Mouse (Mus musculus): ENCODE data around the gene Mrpl21. TPM values are rescaled to one million over a fixed set of nuclear protein-coding genes. Genes with fewer than 3 reads are reported as not detected.

Gene Mrpl21
- polyA plus RNA-seq, 1 experiment = 81.2 TPM

DNA sequence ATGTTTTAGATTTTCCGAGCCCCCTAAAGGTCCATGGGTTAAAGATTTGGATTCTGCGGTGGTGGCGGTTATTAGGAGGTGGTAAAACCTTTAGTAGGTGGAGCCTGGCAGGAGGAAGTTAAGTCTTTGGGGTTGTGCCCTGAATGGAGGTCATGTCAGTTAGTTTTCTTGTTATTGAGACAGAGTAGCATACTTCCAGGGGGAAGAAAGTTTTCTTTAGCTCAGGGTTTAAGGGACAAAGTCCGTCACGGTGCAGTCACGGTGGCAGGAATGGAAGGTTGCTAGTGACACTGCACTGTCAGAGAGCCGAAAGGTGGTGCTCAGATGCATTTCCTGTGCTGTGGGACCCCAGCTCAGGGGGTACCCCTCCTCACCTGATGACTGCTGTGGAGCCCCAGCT is 15.1 kb downstream of the Mrpl21 start:
- Histone ChIP-seq H3K27me3 (ENCODE audit: control insufficient read depth, insufficient read depth, insufficient read length) (peaks cover 5% of the 10 kb centered on the region), H3ac (ENCODE audit: control insufficient read depth, insufficient read length) (no peak overlapping the region), H3K36me3 (ENCODE audit: control insufficient read depth, insufficient read depth) (no peaks in the 10 kb centered on the region), H3K79me2 (ENCODE audit: control insufficient read depth, insufficient read depth) (no peaks in the 10 kb centered on the region), H3K4me3 (no peak overlapping the region), H3K4me2 (ENCODE audit: low read depth) (no peak overlapping the region)
- TF ChIP-seq MYOD1 (IDR thresholded peaks at IDR 0.05; ENCODE audit: control insufficient read depth in 1 of 3, insufficient read length in 2 of 3, low read depth in 2 of 3) (no peak), MYOG (IDR thresholded peaks at IDR 0.05; ENCODE audit: control insufficient read depth in 1 of 3, insufficient read depth in 1 of 3, insufficient read length in 2 of 3, low read depth in 2 of 3) (no peak), REST (IDR thresholded peaks at IDR 0.05; ENCODE audit: insufficient read depth, insufficient read length) (no peak), POLR2AphosphoS2 (IDR thresholded peaks at IDR 0.05; ENCODE audit: insufficient read length, low read depth) (no peak), E2F4 (IDR thresholded peaks at IDR 0.05; ENCODE audit: insufficient read depth) (no peak), SRF (IDR thresholded peaks at IDR 0.05; ENCODE audit: control insufficient read depth, insufficient read length, low read depth) (no peak), MAX (IDR thresholded peaks at IDR 0.05; ENCODE audit: low read depth) (no peak), TCF12 (IDR thresholded peaks at IDR 0.05; ENCODE audit: insufficient read depth, poor library complexity, severe bottlenecking) (no peak), CEBPB (IDR thresholded peaks at IDR 0.05; ENCODE audit: insufficient read depth, poor library complexity, severe bottlenecking) (no peak), POLR2A (IDR thresholded peaks at IDR 0.05; ENCODE audit: insufficient read length, low read depth) (no peak), USF1 (IDR thresholded peaks at IDR 0.05; ENCODE audit: low read depth) (no peak), TCF3 (IDR thresholded peaks at IDR 0.05; ENCODE audit: insufficient read length, low read depth) (no peak)

DNA sequence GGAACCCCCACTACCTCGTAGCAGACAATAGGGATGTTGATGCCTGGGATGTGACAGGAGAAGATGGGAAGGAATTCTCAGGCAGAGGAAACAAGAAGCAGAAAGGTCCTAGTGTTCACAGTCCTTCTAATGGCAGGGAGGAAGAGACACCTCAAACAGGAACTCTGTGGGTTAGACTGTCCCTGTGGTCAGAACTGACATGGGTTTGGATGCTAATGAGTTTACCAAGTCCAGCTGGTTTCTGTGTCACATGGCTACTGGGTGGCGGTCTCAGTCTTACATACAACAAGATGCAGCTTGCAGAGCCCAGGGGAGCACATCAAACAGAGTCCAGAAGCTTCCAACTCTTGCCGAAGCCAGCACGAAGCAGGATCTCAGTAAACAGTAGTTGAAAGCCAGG is 21.3 kb downstream of the Mrpl21 start:
- Histone ChIP-seq H3K36me3 (ENCODE audit: control insufficient read depth, insufficient read depth) (no peaks in the 10 kb centered on the region), H3K4me2 (ENCODE audit: low read depth) (no peak overlapping the region), H3K79me2 (ENCODE audit: control insufficient read depth, insufficient read depth) (no peaks in the 10 kb centered on the region), H3K4me3 (no peak overlapping the region), H3K27me3 (ENCODE audit: control insufficient read depth, insufficient read depth, insufficient read length) (peaks cover 44% of the 10 kb centered on the region), H3ac (ENCODE audit: control insufficient read depth, insufficient read length) (no peak overlapping the region)
- TF ChIP-seq POLR2A (IDR thresholded peaks at IDR 0.05; ENCODE audit: insufficient read length, low read depth) = no peak
- TF ChIP-seq SRF (IDR thresholded peaks at IDR 0.05; ENCODE audit: control insufficient read depth, insufficient read length, low read depth) = no peak
- TF ChIP-seq USF1 (IDR thresholded peaks at IDR 0.05; ENCODE audit: low read depth) = no peak
- TF ChIP-seq CEBPB (IDR thresholded peaks at IDR 0.05; ENCODE audit: insufficient read depth, poor library complexity, severe bottlenecking) = no peak
- TF ChIP-seq MAX (IDR thresholded peaks at IDR 0.05; ENCODE audit: low read depth) = no peak
- TF ChIP-seq TCF3 (IDR thresholded peaks at IDR 0.05; ENCODE audit: insufficient read length, low read depth) = no peak
- TF ChIP-seq E2F4 (IDR thresholded peaks at IDR 0.05; ENCODE audit: insufficient read depth) = no peak
- no peak for TF ChIP-seq POLR2AphosphoS2 (IDR thresholded peaks at IDR 0.05; ENCODE audit: insufficient read length, low read depth)
- no peak for TF ChIP-seq MYOG (IDR thresholded peaks at IDR 0.05; ENCODE audit: control insufficient read depth in 1 of 3, insufficient read depth in 1 of 3, insufficient read length in 2 of 3, low read depth in 2 of 3)
- TF ChIP-seq REST (IDR thresholded peaks at IDR 0.05; ENCODE audit: insufficient read depth, insufficient read length) = no peak
- TF ChIP-seq MYOD1 (IDR thresholded peaks at IDR 0.05; ENCODE audit: control insufficient read depth in 1 of 3, insufficient read length in 2 of 3, low read depth in 2 of 3) = no peak

DNA sequence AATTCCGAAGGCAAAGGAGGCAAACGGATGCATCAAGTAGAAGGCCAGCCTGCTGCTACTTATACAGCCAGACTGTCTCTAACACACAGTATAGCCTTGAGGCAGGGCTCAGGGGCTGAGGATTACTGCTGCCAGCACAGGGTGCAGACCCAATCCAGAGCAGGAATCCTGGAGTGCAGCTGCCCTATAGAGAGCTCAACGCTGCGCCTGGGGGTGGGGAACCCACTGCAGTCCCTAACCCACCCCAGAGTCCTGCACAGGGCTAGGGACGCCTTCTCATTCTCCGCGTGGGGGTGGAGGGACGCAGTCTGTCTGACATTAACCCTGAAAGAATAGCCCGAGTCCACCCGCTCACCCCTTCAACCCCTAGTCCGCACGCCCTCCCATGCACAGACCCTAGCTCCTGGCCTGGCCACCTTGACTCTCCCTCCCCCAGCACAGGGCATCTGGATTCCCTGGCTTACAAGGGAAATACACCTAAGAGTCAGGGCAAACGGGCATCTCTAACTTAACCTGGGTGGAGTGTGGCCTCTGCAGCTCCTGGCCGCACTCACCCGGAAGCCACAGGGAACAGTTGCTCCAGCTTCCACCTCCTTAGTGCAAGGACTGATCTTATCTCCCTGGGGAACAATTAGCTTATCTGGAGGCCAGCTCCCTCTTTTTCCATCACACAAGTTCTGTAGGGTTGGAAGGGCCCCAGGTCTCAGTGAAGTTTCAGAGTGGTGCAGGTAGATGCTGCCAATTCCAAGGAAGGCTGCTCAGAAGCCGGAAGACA is 24.7 kb downstream of the Mrpl21 start:
- no peak overlapping the region for H3K4me3 ChIP-seq
- H3K27me3 ChIP-seq (ENCODE audit: control insufficient read depth, insufficient read depth, insufficient read length) = peaks cover 39% of the 10 kb centered on the region
- H3K79me2 ChIP-seq (ENCODE audit: control insufficient read depth, insufficient read depth) = no peaks in the 10 kb centered on the region
- no peak for TF ChIP-seq POLR2A (IDR thresholded peaks at IDR 0.05; ENCODE audit: insufficient read length, low read depth)
- no peak for TF ChIP-seq TCF12 (IDR thresholded peaks at IDR 0.05; ENCODE audit: insufficient read depth, poor library complexity, severe bottlenecking)
- no peak for TF ChIP-seq MYOD1 (IDR thresholded peaks at IDR 0.05; ENCODE audit: control insufficient read depth in 1 of 3, insufficient read length in 2 of 3, low read depth in 2 of 3)
- no peak for TF ChIP-seq TCF3 (IDR thresholded peaks at IDR 0.05; ENCODE audit: insufficient read length, low read depth)
- no peak for TF ChIP-seq USF1 (IDR thresholded peaks at IDR 0.05; ENCODE audit: low read depth)
- no peak for TF ChIP-seq SRF (IDR thresholded peaks at IDR 0.05; ENCODE audit: control insufficient read depth, insufficient read length, low read depth)
- TF ChIP-seq MAX (IDR thresholded peaks at IDR 0.05; ENCODE audit: low read depth) = no peak
- no peak for TF ChIP-seq REST (IDR thresholded peaks at IDR 0.05; ENCODE audit: insufficient read depth, insufficient read length)
- no peak for TF ChIP-seq MYOG (IDR thresholded peaks at IDR 0.05; ENCODE audit: control insufficient read depth in 1 of 3, insufficient read depth in 1 of 3, insufficient read length in 2 of 3, low read depth in 2 of 3)
- TF ChIP-seq CEBPB (IDR thresholded peaks at IDR 0.05; ENCODE audit: insufficient read depth, poor library complexity, severe bottlenecking) = no peak
- no peak for TF ChIP-seq POLR2AphosphoS2 (IDR thresholded peaks at IDR 0.05; ENCODE audit: insufficient read length, low read depth)
- TF ChIP-seq E2F4 (IDR thresholded peaks at IDR 0.05; ENCODE audit: insufficient read depth) = no peak
- H3K36me3 ChIP-seq (ENCODE audit: control insufficient read depth, insufficient read depth) = no peaks in the 10 kb centered on the region
- no peak overlapping the region for H3ac ChIP-seq (ENCODE audit: control insufficient read depth, insufficient read length)
- H3K4me2 ChIP-seq (ENCODE audit: low read depth) = no peak overlapping the region

DNA sequence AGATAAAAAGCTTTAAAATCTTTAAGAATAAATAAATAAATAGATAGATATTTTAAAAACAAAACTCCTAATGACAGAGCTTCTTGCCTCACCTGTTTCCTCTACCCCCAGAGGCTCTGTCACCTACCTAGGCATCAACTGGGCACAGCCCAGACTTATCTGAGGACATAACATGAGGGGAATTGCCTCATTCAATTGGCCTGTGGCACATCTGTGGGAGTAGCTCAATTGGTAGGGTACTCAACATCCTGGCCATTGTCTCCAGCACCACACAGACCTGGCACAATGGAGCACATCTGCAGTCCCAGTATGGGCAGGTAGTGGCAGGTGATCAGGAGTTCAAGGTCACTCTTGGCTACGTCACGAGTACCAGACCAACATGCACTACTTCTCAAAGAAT is 36.6 kb downstream of the Mrpl21 start:
- Histone ChIP-seq H3K4me3 (no peak overlapping the region), H3ac (ENCODE audit: control insufficient read depth, insufficient read length) (no peak overlapping the region), H3K79me2 (ENCODE audit: control insufficient read depth, insufficient read depth) (no peaks in the 10 kb centered on the region), H3K4me2 (ENCODE audit: low read depth) (no peak overlapping the region), H3K36me3 (ENCODE audit: control insufficient read depth, insufficient read depth) (no peaks in the 10 kb centered on the region), H3K27me3 (ENCODE audit: control insufficient read depth, insufficient read depth, insufficient read length) (no peaks in the 10 kb centered on the region)
- no peak for TF ChIP-seq SRF (IDR thresholded peaks at IDR 0.05; ENCODE audit: control insufficient read depth, insufficient read length, low read depth)
- no peak for TF ChIP-seq POLR2AphosphoS2 (IDR thresholded peaks at IDR 0.05; ENCODE audit: insufficient read length, low read depth)
- TF ChIP-seq POLR2A (IDR thresholded peaks at IDR 0.05; ENCODE audit: insufficient read length, low read depth) = no peak
- TF ChIP-seq E2F4 (IDR thresholded peaks at IDR 0.05; ENCODE audit: insufficient read depth) = no peak
